Mouse (Mus musculus) adrenal gland, postnatal 14 days (tissue): ENCODE data around the gene Trank1. TPM values are rescaled to one million over a fixed set of nuclear protein-coding genes. Genes with fewer than 3 reads are reported as not detected.

Source experiments
- DNase-seq: peaks from one replicate; pipeline ENCODE4 v3.0.0; 2021; ENCODE audit warnings: mixed read lengths
- total RNA-seq: library from RNA; stranded (reverse); gene quantifications from 2 replicates; pipeline ENCODE4 v1.2.3, GENCODE M21; 2021

Gene Trank1
- total RNA-seq, 1 experiment from 2014 or later: 61.0 TPM

DNA sequence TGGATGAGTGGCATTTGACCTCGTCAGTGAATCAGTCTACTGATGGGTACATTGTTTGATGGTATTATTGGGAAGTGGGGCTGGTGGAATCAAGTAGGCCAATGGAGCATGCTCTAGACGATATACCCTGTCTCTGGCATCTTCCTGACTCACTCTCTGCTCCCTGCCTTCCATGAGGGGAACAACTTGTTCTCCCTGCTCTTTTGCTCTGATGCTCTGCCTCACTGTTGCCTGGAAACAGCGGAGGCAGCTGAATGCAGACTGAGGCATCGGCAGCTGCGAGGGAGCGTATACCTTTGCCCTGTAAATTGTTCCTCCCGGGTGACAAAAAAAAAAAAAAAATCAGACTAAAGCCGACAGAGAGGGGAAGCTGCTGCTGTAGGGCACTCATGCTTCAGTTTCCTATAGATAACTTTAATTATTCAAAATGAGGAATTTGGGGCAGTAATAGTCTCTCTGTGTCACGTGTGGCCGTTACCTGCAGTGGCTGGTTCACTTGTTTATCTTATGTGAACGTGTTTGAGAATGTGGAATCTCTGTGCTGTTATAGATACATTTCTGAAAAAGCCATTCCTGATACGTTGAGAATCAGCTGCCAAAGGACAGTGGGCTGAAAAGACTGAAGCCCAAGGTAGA, 9.2 kb upstream of the Trank1 start:
- no peak for DNase-seq

DNA sequence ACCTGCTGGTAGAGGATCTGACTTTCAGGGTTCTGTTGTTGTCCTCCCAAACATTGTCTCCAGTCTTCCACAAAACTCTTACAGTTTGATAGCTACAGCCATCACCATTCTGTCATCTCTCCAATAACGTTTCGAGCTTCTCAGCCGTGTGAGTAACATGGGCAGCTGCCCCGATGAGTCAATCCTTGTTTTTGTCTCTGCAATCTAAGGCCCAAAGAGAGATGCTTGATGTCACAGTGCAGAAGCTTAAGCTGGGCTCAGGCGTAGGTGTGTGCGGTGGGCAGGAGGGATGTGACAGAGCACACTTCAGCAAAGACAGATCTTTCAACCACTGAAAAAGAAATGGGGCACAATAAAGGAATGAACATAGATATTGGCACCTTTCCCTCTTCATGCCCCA, 7.5 kb upstream of the Trank1 start:
- DNase-seq: peak; percentile 26

DNA sequence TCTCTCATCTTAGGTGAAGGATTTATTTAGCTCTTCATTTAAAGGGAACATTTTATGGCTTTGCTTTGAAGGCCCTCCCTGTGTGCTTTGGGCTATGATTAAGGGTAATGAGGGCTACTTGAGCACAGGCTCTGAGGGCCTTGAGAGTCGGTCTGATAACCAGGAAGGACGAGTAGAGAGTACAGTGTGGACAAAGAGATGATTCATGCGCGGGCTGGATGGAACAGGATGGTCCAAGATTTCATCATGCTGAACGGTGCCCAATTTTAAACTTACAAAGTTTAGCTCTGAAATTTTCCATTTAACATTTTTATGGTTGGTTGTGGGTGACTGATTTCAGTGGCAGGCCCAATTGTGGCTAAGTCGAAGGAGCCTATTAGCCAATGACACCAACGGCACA, 5.4 kb upstream of the Trank1 start:
- DNase-seq: peak; percentile 65

DNA sequence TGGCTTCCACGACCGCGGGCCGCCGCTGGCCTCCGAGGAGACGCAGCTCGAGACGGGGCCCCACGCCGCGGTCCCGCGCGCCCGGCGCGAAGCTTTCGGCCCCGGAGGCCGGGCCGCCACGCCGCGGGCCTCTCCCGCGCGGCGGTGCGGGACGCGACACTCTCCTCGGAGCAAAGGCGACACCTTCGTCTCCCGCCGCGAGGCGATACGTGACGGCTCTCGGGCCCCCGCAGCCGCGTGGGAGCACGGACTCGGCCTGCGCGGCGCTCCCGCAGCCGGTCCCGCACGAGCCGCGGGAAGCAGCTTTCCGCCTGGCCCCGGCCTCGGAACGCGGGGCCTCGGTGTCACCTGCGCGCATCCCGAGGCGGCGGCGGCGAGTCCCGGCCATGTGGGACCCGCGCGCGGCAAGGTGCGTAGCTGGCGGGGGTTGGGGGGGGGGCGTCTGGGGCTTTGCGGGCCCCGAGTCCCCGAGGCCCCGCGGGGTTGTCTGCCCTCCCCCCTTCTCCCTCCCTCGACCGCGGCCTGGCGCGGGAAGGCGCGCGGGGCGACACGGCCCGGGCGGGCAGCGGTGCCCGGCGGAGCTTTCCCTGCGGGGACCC, 403 bp downstream of the Trank1 start:
- DNase-seq: peak; percentile 39

DNA sequence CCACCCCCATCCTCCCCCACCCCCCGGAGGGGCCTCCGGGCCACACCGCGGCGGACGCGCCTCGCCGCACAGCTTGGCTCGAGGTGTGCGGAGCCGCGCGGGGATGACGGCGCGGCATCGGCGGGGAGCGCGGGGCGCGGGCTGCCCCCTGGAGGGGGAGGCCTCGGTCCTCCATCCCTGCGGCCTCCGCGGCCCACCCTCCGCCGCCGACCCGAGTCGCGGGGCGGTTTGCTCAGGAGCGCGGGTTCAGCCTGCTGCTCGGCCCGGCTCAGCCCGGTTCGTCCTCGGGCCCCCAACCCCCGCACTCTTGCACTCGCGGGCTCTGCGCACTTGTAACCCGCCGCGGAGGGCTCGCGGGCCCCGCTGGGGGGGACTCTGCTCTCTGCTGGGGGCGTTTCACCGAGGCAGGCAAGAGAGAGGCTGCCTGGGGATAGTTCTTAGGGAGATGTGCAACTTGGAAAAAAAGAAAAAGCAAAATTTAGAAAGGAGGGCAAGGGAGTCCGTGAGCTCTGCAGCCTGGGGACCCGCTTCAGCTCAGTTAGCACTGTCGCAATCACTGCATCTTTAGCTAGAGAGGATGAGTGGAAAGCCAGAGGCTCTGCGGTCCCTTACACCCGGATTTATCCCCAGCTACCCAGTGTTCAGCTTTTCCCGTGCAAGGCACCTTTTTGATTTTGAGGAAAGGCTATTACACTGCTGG, 1.1 kb downstream of the Trank1 start:
- peak; percentile 50 for DNase-seq

DNA sequence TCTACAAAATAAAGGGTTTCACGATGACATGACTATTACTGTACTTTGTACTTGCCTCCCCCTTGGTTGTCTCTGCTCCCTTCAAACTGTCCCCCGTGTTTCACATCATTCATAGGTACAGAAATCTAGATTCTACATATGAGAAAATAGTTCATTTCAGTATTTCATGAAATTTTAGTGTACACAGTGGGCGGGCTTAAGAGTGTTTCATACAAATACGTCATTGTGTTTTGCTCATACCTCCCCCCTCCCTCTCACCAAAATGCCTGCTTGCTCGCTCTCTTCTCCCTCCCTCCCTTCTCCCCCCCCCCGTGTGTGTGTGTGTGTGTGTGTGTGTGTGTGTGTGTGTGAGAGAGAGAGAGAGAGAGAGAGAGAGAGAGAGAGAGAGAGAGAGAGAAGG, 1.8 kb downstream of the Trank1 start:
- DNase-seq: peak; percentile 30

DNA sequence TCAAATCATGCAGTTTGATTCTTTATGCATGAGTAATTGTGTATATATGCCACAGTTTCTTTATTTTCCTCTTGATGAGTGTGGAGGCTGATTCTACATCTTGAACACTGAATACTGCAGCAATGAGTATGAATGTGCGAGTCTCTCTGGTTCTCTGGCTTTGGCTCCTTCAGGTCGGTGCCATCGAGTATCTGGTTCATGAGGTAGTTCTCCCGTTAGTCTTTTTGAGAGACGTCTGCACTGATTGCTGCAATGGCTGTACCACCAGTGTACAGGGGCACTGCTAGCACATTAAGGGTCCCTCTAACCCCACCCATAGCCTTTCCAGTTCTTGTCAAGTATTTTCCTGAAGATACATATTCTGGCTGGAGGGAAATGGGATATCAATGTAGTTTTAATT, 2.3 kb downstream of the Trank1 start:
- no peak for DNase-seq

DNA sequence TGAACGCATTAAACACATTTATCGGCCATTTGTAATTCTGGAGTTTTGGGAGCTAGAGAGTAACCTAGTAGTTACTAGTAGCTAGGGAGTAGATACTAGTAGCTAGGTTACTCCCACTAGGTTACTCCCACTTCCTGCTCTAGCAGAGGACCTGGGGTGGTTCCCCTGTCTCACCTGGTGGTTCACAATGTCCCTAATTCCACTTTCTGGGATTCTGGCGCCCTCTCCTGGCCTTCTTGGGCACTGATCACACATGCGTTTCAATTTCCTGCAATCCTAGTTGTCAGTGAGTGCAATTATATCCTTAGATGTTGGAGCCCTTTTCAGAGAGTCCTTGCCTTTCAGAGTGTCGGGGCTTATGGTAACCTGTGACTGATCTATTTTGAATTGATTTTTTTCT, 2.7 kb downstream of the Trank1 start:
- DNase-seq: peak; percentile 82

DNA sequence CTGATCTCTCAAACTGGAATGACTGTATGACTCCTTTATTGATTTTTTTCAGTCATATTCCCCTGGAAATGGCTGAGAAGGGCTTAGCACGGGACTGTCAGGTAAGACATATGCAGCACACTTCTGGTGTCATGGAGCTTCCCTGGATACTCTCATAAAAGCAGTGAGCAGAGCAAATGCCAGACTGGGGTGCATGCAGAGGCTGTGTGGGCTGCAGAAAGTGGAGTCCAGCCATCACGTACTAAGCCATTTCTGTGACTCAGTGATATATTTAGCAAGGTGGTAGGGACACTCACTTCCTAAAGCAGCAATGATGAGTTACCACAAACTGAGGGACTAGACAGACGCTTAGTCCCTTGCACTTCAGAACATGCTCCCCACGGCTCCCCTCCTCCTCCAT, 9.4 kb downstream of the Trank1 start:
- DNase-seq: no peak

DNA sequence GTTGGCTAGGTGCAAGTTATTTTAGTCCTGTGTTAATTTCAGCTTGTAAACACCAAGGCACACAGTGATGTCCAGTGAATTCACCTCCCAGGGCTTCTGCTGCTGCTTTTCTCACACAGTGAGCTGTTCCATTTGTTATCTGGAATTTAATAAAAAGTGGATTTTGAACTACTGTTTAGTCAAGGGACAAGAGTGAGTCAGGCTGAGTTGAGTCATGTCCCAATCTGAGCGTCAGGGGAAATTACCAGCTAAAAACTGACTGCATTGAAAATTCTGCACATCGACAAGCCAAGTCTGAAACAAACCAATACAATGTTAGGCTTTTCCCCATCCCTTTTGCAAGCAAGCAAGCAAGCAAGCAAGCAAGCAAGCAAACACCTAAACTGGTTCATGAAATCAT, 13.3 kb downstream of the Trank1 start:
- DNase-seq: peak; percentile 32

DNA sequence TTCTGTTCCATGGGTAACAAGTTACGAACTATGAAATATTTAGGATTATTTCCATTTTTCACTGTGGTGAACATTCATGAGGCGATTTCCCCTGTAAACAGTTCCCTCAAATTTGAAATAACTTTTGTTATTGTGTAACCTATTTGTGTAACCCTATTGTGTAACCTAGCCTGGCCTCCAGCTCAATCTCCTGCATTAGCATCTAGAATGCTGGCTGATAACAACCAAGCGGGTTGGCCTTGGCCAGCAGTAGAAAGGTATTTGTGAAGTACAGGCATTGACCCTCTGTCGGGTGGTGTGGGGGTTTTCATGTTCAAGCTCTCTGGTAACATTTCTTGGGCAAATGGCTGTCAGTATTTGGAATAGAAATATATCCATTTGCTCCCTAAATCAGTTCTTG, 18.3 kb downstream of the Trank1 start:
- peak; percentile 53 for DNase-seq

DNA sequence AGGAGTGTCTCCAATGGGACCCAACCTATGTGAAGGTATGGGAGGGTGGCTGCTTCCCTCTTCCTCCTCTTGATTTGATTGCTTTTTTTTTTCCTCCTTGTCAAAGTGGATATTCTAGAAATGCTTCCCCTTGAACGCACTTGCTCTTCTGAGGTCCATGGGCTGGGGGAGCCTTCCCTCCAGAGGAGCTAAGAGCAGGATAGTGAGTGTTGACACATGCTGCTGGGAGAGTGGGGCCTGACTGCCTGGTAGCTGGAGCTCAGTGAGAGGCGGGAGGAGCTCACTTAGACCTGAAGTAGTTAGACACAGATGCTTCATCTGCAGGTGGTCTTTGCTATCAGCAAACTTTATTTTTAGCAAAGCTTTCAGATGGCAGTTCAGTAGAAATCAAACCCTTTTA, 22.3 kb downstream of the Trank1 start:
- no peak for DNase-seq

DNA sequence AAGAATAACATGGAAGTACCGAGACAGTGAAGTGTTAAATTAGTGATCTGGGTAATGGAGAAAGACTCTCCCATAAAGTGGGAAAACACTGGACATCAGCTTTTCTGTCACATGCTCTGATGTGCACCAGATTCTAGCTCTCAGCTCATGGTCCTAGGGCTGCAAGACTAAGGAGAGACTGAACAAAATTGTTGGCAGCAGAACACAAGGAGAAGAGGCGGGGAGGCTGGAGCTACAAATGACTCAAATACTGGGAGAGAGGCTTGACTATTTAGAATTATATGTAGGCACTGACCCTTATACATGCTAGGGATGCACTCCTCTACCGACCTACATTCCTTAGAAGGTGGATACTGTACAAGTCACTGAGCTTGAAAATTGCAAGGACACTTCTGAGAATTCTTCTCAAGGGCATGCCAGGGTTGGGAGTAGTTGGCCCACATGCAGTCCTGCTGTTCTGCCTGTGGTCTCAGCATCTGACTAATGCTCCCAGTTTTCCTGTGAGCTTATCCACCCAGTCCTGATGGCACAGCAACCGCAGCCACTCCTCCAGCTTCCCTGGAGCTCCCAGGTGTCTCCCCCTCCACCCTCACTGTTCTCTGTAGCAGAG, 23.1 kb downstream of the Trank1 start:
- DNase-seq: peak; percentile 33

DNA sequence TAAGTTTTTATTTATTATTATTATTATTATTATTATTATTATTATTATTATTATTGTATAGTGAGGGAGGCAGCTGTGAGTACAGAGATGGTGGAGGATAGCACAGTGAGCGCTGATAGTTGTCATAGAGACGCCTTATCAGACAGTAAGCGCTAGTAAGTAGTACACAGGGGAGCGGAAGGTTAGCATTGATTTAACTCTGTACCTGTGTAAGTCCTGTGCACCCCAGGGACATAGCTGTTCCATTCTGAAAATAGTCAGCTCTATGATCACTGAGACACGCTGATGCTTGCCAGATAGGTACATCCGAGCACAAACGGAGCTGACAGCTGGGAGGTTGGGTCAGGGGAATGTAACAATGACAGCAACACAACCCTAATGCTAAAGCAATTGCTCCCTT, 39.7 kb downstream of the Trank1 start:
- DNase-seq: no peak

DNA sequence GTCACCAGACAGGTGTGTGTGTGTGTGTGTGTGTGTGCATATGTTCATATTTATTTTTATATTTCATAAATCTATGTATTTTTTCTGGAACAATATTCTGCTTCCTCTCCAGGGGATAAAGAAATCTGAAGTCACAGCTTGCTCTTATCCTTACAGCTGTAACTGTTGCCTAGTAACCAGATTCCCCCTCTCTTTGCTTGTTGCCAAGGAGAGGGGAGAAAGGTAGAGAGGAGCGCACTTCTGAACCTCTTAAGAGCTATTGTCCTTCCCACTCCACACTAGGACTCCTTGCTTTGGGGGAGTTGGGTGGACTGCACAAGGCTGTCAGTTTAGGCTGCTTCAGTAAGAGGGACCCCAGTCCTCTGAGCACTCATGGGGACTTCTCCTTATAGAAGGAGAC, 40.1 kb downstream of the Trank1 start:
- DNase-seq: no peak

DNA sequence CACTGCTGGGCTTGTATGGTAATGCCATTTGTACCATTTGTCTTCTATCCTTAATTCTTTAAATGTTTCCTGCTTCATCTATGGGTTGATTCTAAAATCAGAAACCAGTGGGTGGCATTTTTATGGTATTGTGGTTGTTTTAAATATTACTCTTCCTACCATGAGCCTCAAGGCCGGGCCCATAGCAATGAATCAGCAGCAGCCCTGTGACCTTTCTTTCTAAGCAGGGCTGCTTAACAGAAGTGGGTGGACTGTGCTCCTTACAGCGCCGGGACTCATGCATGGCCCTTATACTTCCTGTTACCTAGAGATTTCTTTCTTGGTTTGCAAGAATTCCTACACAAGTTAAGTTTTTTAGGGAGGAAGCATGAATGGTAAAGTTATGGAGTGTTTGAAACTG, 41.1 kb downstream of the Trank1 start:
- DNase-seq: peak; percentile 66

DNA sequence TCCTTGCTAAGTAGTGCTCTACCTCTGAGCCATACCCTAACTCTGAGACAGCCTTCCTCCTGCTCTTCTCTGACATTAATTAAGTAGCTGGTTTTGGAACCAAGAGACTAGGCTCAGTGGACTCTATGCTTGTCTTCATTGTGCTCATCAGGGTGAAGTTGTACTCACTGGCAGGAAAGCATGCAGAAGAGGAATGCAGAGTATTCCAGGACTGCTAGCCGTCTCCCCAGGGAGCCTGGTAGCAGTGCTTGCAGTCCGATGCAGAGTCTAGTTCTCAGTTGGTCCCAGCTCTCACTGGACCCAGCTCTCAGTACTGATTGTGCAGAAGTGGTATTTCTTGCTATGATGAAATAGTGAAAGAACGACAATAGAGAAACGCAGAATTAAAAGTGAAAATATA, 43.5 kb downstream of the Trank1 start:
- DNase-seq: no peak

DNA sequence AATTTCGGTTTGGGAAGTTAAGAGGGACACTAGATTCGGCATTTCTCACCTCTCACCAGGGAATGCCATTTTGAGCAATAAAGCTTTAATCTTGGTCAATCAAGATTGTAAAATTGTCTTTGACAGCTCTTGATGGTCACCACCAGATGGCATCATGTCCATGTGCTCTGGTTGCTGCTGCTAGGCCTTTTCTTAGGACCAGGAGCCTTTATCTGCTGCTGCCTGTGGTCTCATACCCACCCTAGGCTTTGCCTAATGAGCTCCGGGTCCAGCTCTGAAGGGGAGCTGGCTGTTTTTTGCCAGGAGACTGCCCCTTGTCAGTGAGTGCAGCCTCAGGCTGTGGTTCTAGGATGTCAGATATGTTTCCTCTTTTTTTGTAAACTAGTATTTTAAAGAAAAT, 44.8 kb downstream of the Trank1 start:
- peak; percentile 33 for DNase-seq

DNA sequence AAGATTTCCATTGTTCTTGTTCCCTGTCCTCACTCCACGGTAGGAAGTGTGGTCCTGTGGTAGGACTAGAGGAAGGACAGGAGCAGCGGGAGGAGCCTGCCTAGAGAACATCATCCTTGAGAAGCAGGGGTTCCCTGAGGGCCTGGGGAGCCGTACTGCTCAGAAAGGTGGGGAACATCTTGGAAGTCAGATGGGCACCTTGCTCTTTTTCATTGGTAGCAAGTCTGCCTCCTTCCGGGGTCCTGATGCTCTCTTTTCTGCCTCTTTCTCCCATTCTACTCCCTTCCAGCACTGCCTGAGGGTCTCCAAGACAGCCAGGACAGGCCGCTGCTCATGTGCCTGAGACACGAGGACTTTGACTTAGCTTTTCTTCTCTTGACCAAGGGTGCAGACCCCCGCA, 52.1 kb downstream of the Trank1 start:
- DNase-seq: no peak

DNA sequence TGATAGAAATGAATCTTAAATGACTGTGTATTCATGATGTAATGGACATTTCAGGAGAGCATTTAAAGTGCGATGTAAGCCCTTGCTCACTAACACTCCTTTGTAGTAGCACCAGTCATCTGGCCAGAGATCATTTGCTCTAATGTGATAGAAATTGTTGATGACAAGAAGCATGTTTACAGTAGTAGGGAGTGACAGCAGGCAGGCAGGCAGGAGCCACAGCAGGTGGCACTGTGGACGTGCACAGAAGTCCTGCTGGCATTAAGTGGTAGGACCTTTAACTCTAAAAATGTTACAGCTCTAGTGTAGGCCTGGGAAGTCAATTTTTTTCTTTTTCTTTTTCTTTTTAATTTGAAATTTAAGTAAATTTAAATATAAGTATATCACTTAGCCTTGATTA, 56.2 kb downstream of the Trank1 start:
- DNase-seq: no peak

DNA sequence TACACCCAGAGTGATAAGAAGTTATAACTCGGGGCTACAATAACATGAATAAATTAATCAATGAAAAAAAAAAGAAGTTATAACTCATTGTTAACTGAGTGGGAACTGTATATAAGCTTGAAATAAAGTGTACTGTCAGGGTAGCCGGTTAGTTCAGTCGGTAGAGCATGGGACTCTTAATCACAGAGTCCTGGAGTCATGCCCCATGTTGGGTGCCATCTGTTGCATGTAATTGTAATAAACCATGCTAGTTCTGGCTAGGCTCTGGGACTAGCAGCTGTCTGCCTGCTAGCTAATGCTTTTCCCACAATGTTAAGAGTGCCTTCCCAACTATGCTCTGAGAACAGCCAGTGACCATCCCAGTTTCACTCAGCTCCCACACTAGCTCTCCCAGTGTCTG, 60.5 kb downstream of the Trank1 start:
- DNase-seq: no peak

DNA sequence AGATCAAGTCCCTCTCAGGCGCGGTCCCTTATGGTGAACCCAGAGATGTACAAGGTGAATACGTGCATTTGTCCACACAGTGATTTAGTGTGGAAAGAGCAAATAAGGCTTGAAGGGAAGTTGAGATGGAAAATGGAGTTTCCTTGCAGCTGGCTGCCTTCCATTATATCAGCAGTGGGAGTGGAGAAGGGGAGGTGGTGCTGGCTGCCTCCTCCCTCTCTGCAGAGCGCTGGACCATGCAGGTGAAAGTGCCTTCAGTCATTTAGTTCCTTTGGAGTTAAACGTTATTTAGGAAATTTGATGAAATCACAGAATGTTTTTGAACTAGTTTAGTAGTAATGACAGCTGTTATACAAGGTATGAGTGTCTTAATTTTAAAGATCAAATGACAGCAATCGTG, 66.3 kb downstream of the Trank1 start:
- DNase-seq: no peak
